Mouse (Mus musculus) stomach, postnatal 0 days (tissue): ENCODE results near the gene Fgfr1op.

Experiments used
- CTCF ChIP-seq: IDR thresholded peaks from 2 replicates; pipeline ENCODE4 v1.5.1; 2016; ENCODE audit warnings: antibody characterized with exemption, low read depth, mild to moderate bottlenecking, moderate library complexity
- EP300 ChIP-seq: optimal IDR thresholded peaks from 2 replicates; pipeline ENCODE3; 2016; ENCODE audit warnings: antibody characterized with exemption

GRCm38 (mm10) chr17:8239561-8239960 is 74.3 kb downstream of the Fgfr1op start:
- no peak for TF ChIP-seq CTCF
- TF ChIP-seq EP300, result no peak
